Mouse (Mus musculus) embryonic facial prominence, embryonic 13.5 days (tissue): Measurements from ENCODE around the gene Ccl22. TPM values are rescaled to one million over a fixed set of nuclear protein-coding genes. Genes with fewer than 3 reads are reported as not detected.

Experiments used
- ATAC-seq: fragments of 200-750 bp; cut with Nextera tagmentation; 2 replicates; pipeline ENCODE4 v1.8.0; 2017; ENCODE audit warnings: low read depth; ENCODE audit not compliant: insufficient number of reproducible peaks, insufficient read depth, low FRiP score, low TSS enrichment
- H3K27ac ChIP-seq: fragments of 300-500 bp; sonication (generic); 2 replicates; pipeline ENCODE4 v1.5.1; 2015; ENCODE audit warnings: moderate library complexity, mild to moderate bottlenecking, inconsistent platforms
- H3K27me3 ChIP-seq: fragments of 300-500 bp; sonication (generic); 2 replicates; pipeline ENCODE4 v1.6.1; 2015; ENCODE audit warnings: mild to moderate bottlenecking, inconsistent platforms
- H3K36me3 ChIP-seq: fragments of 300-500 bp; sonication (generic); 2 replicates; pipeline ENCODE4 v1.6.1; 2015; ENCODE audit warnings: mild to moderate bottlenecking, inconsistent platforms
- H3K4me1 ChIP-seq: fragments of 300-500 bp; sonication (generic); 2 replicates; pipeline ENCODE4 v1.6.1; 2015; ENCODE audit warnings: inconsistent platforms
- H3K4me2 ChIP-seq: fragments of 300-500 bp; sonication (generic); 2 replicates; pipeline ENCODE4 v1.6.1; 2015; ENCODE audit warnings: moderate library complexity, mild to moderate bottlenecking, inconsistent platforms
- H3K4me3 ChIP-seq: fragments of 300-500 bp; sonication (generic); 2 replicates; pipeline ENCODE4 v1.5.1; 2015; ENCODE audit warnings: mild to moderate bottlenecking, inconsistent platforms
- H3K9ac ChIP-seq: fragments of 300-500 bp; sonication (generic); 2 replicates; pipeline ENCODE4 v1.6.1; 2015; ENCODE audit warnings: mild to moderate bottlenecking, inconsistent platforms
- H3K9me3 ChIP-seq: fragments of 300-500 bp; sonication (generic); 2 replicates; pipeline ENCODE4 v1.6.1; 2016; ENCODE audit warnings: inconsistent platforms
- WGBS: fragments of 180-500 bp; shearing (Covaris S2); methylation state at CpG from one replicate; pipeline ENCODE4 v1.1.7; 2015; ENCODE audit warnings: mixed read lengths; 5-methylcytosine and 5-hydroxymethylcytosine counted together
- polyA plus RNA-seq: library from polyadenylated mRNA; unstranded; fragments of >200 nt; fragmentation: Nextera tagmentation; extraction: Ambion mirVana; gene quantifications from 2 replicates; pipeline ENCODE4 v1.2.1, GENCODE M21; 2015

Ccl22 gene
- polyA plus RNA-seq, 1 experiment from 2014 or later, result not detected

DNA sequence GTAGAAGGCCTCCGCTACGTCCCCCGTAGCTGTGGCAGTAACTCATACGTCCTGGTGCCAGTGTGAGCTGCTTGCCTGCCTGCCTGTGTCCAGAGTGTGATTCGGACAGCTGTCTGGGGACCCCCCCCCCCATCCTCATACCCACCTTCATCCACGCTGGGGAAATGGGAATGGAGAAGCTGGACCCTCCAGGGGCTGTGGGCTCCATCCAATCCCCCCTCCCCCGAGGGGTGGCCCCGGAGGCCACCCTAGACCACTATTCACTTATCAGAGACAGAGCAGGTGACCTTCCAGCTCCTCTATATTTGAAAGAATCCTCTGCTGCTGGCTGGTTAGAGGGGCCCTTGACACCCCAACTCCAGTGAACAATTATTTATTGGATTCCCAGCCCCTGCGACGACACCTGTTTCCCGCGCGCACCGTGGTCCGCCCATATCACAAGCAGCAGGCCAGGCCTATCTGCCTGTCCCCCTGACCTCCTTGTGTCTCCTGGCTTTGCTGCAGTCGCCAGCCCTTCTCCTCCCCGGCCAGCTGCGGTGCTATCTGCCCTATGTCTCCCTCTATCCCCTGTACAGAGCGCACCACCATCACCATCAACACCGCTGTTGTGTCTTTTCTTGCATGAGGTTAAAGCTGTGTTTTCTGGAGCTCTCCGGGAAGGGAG is 35.2 kb downstream of the Ccl22 start:
- Histone ChIP-seq H3K27ac (no peak overlapping the region), H3K9ac (no peak overlapping the region), H3K4me1 (peaks cover 30% of the 10 kb centered on the region), H3K27me3 (no peaks in the 10 kb centered on the region; the same call in 1 of the 2 replicates), H3K4me3 (no peak overlapping the region), H3K4me2 (no peak overlapping the region), H3K9me3 (no peaks in the 10 kb centered on the region), H3K36me3 (no peaks in the 10 kb centered on the region)
- WGBS, result 80% methylated on average over 21 of the region's 21 CpGs
- ATAC-seq, result no peak

DNA sequence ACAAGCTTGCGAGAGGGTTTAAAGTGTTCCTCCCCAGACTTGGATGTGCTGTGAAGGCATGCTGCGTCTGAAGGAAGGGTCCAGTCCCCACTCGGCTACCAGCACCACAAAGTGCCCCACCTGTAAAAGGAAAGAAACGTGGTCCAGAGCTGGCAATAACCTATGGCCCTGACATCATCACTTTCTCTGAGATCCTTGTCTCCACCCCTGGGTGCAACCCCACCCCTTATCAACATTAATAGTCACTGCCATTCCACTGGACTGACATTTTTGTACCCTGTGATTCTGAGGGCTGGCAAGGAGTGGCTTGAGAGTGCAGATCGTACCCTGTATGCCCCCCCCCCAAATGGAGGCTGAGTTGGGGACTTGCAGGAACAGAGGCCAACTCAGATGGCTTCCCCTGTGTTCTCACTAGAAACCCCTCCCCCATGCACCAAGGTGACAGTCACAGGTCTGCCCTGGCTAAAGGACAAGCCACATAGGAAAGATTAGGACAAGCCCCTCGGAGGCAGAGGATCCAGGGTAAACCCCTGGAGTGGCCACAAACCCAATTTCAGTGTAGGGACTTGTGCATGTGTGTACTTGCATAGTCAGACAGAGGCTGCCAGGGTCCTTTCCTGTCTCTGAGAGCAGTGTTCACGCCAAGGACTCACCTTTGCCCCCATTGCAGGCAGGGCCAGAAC is 35.9 kb downstream of the Ccl22 start:
- no peak for ATAC-seq
- H3K4me1 ChIP-seq, result peaks cover 30% of the 10 kb centered on the region
- peak overlapping the region; percentile 12; the same call in 1 of the 2 replicates for H3K9ac ChIP-seq

DNA sequence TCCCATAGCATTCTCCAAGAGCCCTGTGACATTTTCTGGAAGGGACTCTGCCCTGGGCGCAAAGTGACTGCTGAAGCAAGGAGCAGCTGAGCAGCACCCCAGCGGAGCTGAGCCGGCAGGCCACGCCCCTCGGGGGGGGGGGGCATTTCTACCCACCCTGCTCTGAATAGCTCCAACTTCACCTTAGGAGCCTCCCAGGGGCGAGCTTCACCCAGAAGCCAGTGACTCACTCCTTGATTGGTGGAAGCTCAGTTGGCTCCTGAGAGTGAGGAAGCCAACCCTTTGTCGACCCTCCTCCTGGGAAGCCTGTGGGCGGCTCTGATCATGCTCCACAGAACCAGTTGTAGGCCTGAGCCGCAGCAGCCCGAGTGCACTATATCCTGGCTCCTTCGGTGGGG is 36.4 kb downstream of the Ccl22 start:
- no peaks in the 10 kb centered on the region for H3K36me3 ChIP-seq
- peaks cover 30% of the 10 kb centered on the region for H3K4me1 ChIP-seq
- H3K4me2 ChIP-seq, result peak overlapping the region; percentile 37
- no peaks in the 10 kb centered on the region for H3K9me3 ChIP-seq
- H3K4me3 ChIP-seq, result no peak overlapping the region
- H3K9ac ChIP-seq, result peak overlapping the region; percentile 12
- ATAC-seq, result peak; percentile 11; the same call in 1 of the 2 replicates
- H3K27ac ChIP-seq, result no peak overlapping the region
- WGBS, result 7% methylated on average over 11 of the region's 11 CpGs
- H3K27me3 ChIP-seq, result no peaks in the 10 kb centered on the region

More for the DNA sequence above, 35.9 kb downstream of the Ccl22 start:
- no peaks in the 10 kb centered on the region for H3K27me3 ChIP-seq
- H3K27ac ChIP-seq, result no peak overlapping the region
- H3K9me3 ChIP-seq, result no peaks in the 10 kb centered on the region
- WGBS, result 55% methylated on average over 7 of the region's 7 CpGs
- no peak overlapping the region for H3K4me3 ChIP-seq
- no peaks in the 10 kb centered on the region for H3K36me3 ChIP-seq
- H3K4me2 ChIP-seq, result peak overlapping the region; percentile 37

DNA sequence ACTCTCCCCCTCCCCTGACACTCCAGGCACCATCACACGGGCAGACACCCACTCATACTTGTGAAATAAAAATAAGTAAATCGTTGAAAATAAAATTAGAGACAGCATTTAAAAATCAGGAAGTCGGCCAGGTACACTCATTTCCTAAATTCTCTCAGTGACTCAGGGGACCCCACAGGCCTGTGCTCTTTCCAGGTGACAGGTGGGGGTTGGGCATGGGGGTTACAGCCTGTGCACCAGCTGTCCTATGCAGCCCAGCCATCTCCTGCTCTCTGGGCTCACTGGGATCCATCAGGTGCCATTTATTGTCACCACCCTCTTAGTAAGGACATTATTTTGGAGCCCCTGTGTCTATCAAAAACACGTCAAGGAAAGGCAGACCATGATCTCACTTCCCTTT is 38.5 kb downstream of the Ccl22 start:
- H3K9ac ChIP-seq, result no peak overlapping the region
- WGBS, result 68% methylated on average over 4 of the region's 4 CpGs

DNA sequence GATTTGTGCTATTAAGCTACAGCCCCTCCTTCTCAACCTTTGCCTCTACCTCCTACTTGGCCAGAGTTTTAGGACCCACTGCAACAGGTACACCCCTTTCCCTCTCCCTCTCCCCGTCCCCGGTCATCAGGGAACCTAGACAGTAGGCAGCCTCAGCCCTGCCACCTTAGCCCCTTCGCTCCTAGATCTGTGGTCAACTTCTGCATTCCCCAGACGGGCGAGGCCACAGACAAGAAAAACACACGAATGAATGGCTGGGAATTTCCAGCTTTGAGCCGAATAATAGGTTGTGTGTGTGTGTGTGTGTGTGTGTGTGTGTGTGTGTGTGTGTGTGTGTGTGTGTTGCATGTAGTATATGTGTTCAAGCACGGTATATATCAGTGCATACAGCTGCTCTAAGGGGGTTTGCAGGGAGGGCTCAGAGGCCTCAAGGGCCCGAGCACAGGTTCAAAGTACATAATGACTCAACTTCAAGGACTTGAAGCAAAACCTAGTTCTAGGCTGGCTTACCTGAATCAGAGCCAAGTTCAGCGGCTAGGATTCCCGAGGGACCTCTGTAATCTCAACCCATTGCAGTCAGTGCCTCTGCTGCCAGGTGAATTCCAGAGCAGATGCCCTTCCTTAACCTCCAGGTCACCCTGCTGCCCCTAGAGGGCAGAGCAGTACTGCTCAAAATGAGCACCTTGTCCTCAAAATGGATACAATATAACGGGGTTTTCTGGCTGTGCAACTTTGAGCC is 40.0 kb downstream of the Ccl22 start:
- no peak overlapping the region for H3K4me3 ChIP-seq
- H3K27ac ChIP-seq, result no peak overlapping the region
- WGBS, result 60% methylated on average over 12 of the region's 12 CpGs
- ATAC-seq, result no peak
- H3K9ac ChIP-seq, result no peak overlapping the region
- H3K4me2 ChIP-seq, result no peak overlapping the region
- no peaks in the 10 kb centered on the region for H3K27me3 ChIP-seq
- H3K36me3 ChIP-seq, result no peaks in the 10 kb centered on the region
- H3K9me3 ChIP-seq, result no peaks in the 10 kb centered on the region
- H3K4me1 ChIP-seq, result peaks cover 21% of the 10 kb centered on the region

More for the DNA sequence above, 38.5 kb downstream of the Ccl22 start:
- no peaks in the 10 kb centered on the region for H3K27me3 ChIP-seq
- H3K27ac ChIP-seq, result no peak overlapping the region
- H3K4me1 ChIP-seq, result peaks cover 26% of the 10 kb centered on the region
- no peaks in the 10 kb centered on the region for H3K36me3 ChIP-seq
- H3K9me3 ChIP-seq, result no peaks in the 10 kb centered on the region
- no peak overlapping the region for H3K4me3 ChIP-seq
- ATAC-seq, result no peak
- H3K4me2 ChIP-seq, result no peak overlapping the region

DNA sequence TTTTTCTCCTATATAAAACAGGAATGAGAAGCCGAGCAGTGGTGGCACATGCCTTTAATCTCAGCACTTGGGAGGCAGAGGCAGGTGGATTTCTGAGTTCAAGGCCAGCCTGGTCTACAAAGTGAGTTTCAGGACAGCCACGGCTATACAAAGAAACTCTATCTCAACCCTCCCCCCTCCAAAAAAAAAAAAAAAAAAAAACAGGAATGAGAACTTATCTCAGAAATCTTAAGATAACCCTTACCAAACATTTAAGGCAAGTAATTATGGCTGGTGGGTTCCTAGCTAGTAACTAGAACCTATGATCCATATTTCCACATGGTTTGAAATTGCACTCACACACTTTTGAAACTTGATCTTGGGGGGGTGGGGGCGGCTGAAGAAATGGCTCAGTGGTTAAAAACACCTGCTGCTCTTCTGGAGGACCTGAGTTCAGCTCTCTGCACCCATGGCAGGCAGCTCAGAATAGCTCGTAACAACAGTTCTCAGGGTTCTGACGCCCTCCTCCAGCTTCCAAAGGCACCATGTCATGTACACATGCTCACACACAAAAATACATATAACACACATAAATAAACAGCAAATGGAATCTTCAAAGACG is 40.7 kb downstream of the Ccl22 start:
- no peak for ATAC-seq

DNA sequence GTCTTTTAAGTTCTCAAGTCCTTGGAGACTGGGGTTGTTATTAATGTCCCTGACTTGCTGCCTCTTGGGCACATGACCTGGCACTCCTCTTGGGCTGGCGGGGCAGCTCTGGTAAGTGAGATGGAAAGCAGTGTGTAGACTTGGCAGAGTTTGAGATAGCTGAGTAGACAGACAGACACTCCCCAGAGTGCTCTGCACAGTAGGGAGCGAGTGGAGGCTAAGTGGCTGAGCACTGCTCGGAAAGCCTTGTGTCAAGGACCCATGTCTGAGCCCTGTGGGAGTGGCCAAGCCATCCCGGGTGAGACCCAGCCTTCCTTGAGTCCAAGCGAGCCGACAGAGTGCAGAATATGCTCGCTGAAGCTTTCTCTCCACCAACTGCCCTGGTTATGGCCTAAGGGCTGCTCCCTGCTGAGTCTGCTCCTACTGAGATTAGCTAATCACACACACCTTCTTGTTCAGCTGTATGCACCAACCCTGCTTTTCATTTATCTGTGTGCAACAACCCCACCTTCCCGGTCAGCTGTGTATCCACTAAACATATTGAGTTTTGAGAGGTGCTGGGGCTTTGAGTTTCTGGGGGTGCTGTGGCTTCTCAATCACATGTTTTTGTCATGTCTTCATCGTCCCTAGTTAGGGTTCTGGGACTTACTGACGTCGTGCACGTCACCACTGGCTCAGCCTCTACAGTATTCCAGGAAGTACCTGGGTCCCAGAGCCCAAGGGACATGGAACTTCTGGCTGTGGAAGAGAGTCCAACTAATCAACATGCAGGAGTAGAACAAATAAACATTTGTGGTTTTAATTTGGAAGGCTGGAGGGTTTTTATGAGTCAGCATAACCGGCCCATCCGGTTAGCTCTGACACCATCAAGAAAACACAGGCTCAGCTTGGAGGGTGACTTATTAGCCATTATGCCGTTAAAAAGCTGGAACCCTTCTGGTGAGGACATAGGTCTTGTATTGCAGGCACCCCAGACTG is 42.4 kb downstream of the Ccl22 start:
- H3K9ac ChIP-seq, result no peak overlapping the region
- no peak overlapping the region for H3K27ac ChIP-seq
- H3K36me3 ChIP-seq, result no peaks in the 10 kb centered on the region
- no peaks in the 10 kb centered on the region for H3K9me3 ChIP-seq
- WGBS, result 57% methylated on average over 15 of the region's 15 CpGs
- H3K27me3 ChIP-seq, result no peaks in the 10 kb centered on the region
- 0 out of 2 replicates have a peak, but pooled peaks cover 13% of the 10 kb centered on the region for H3K4me1 ChIP-seq
- no peak overlapping the region for H3K4me2 ChIP-seq
- ATAC-seq, result no peak
- H3K4me3 ChIP-seq, result no peak overlapping the region

More for the DNA sequence above, 40.7 kb downstream of the Ccl22 start:
- H3K4me2 ChIP-seq, result no peak overlapping the region
- H3K36me3 ChIP-seq, result no peaks in the 10 kb centered on the region
- no peaks in the 10 kb centered on the region for H3K9me3 ChIP-seq
- no peaks in the 10 kb centered on the region for H3K27me3 ChIP-seq
- H3K4me1 ChIP-seq, result peaks cover 21% of the 10 kb centered on the region
- H3K27ac ChIP-seq, result no peak overlapping the region
- WGBS, result 64% methylated on average over 6 of the region's 6 CpGs
- H3K4me3 ChIP-seq, result no peak overlapping the region
- no peak overlapping the region for H3K9ac ChIP-seq

DNA sequence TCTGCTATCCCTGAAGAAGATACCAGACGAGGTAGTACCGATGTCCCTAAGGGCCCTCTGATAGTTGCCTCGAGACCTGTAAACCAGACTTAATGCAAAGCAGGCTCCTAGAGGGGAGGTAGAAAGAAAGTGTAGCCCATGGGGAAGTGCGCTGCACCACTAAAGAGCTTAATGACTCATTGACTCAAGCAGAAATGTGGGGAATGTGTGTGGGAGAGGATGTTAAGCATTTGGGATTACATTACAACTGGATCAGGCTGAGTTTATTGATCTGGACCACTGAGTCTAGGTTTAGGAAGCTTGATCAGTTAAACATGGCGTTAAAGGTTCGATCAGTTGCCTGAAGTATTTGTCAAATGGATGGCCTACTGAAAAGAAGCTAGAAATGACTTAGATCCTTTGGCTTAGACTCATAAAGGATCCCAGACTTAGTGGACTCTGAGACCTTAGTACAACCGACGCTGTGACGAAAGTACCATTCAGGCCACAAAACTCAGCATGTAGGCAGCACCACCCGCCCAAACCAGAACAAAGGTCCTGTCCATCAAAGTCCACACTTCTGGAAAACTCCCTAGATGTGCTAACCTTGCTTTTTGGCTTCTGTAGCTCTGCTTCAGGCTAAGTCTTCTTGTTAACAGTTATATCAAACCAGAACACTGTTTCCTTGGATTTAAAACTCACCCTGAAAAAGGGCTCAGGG is 44.0 kb downstream of the Ccl22 start:
- Histone ChIP-seq H3K4me2 (no peak overlapping the region), H3K36me3 (no peaks in the 10 kb centered on the region), H3K4me1 (0 out of 2 replicates have a peak, but pooled peaks cover 8% of the 10 kb centered on the region), H3K27me3 (no peaks in the 10 kb centered on the region), H3K9ac (no peak overlapping the region), H3K9me3 (no peaks in the 10 kb centered on the region), H3K4me3 (no peak overlapping the region), H3K27ac (no peak overlapping the region)
- 68% methylated on average over 10 of the region's 10 CpGs for WGBS
- ATAC-seq, result no peak

DNA sequence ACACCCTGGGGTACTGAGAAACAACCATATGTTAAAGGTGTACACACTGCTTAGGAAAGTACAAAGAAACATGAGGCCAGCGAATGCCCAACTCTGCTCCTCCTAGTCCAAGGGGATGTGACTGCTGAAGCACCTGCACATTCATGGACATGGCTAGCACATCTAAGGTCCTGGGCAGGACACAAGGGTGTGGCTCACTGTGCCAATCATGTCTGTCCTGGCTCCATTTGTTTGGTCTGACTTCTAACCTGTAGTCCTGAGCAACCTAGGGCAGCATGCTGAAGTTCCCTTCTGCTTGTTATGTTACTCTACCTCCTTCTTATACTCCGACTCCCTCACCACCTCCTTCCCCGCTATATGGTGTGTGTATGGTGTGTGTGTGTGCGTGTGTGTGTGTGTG is 49.0 kb downstream of the Ccl22 start:
- WGBS, result 87% methylated on average over 4 of the region's 4 CpGs
- no peak overlapping the region for H3K27ac ChIP-seq
- H3K9ac ChIP-seq, result no peak overlapping the region
- no peaks in the 10 kb centered on the region for H3K36me3 ChIP-seq
- no peaks in the 10 kb centered on the region for H3K4me1 ChIP-seq
- no peak overlapping the region for H3K4me3 ChIP-seq
- ATAC-seq, result no peak
- H3K4me2 ChIP-seq, result no peak overlapping the region
- no peaks in the 10 kb centered on the region for H3K27me3 ChIP-seq
- H3K9me3 ChIP-seq, result no peaks in the 10 kb centered on the region

DNA sequence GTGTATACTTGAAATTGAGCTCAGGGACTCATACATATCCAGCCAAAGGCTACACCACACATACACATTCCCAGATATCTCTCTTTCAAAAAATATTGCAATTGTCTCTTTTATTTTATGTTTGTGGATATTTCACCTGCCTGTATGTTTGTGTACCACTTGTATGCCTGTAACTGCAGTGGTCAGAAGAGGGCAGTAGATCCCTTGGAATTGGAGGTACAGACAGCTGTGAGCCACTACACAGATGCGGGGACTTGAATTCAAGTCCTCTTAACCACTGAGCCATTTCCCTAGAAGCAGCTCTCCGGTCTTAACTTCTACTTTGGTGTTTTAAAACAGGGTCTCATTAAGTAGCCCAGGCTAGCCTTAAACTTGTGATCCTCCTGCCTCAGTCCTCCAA is 49.4 kb downstream of the Ccl22 start:
- Histone ChIP-seq H3K27ac (no peak overlapping the region), H3K9me3 (no peaks in the 10 kb centered on the region), H3K36me3 (no peaks in the 10 kb centered on the region), H3K4me1 (no peaks in the 10 kb centered on the region), H3K4me3 (no peak overlapping the region), H3K4me2 (no peak overlapping the region), H3K27me3 (no peaks in the 10 kb centered on the region), H3K9ac (no peak overlapping the region)
- ATAC-seq, result no peak
- WGBS, result 97% methylated on average over 2 of the region's 2 CpGs
